Mouse (Mus musculus): ENCODE results near the gene Lrsam1. TPM values are rescaled to one million over a fixed set of nuclear protein-coding genes. Genes with fewer than 3 reads are reported as not detected.

Lrsam1 gene
- total and polyA plus RNA-seq, 2 experiments from 2014 or later = 5.4 to 12.0 TPM

GRCm38 (mm10) chr2:32954581-32954980 is 6.8 kb downstream of the Lrsam1 start:
- no peak for ATAC-seq (ENCODE audit: insufficient read depth, low read depth)
- H3K36me3 ChIP-seq (replicated peaks; ENCODE audit: control insufficient read depth, insufficient read depth, low read length) = peaks cover 45% of the 10 kb centered on the region
- WGBS = 87% methylated on average over 2 of the region's 2 CpGs

GRCm38 (mm10) chr2:32947454-32947853 is 14.0 kb downstream of the Lrsam1 start:
- ATAC-seq (ENCODE audit: insufficient read depth, low read depth) (no peak), DNase-seq (ENCODE audit: low spot score) (no peak)
- Histone ChIP-seq H3K27me3 (ENCODE audit: control insufficient read depth, insufficient read depth, low read length) (no peaks in the 10 kb centered on the region), H3K4me2 (ENCODE audit: low read depth, low read length) (no peak overlapping the region), H3K9me3 (replicated peaks; ENCODE audit: control insufficient read depth, low read length) (no peaks in the 10 kb centered on the region), H3K4me3 (ENCODE audit: low read depth, low read length) (no peak overlapping the region), H3K36me3 (replicated peaks; ENCODE audit: control insufficient read depth, insufficient read depth, low read length) (peaks cover 59% of the 10 kb centered on the region), H3K4me1 (ENCODE audit: control insufficient read depth, insufficient read depth) (no peaks in the 10 kb centered on the region), H3K9ac (replicated peaks; ENCODE audit: low read depth, low read length) (no peak overlapping the region), H3K27ac (ENCODE audit: low read depth) (no peak overlapping the region)
- WGBS = 85% methylated on average over 11 of the region's 11 CpGs
- TF ChIP-seq EP300 (IDR thresholded peaks at IDR 0.05; ENCODE audit: low read depth) (no peak), CTCF (IDR thresholded peaks at IDR 0.05; ENCODE audit: low read depth) (no peak)

More at GRCm38 (mm10) chr2:32954581-32954980, 6.8 kb downstream of the Lrsam1 start:
- TF ChIP-seq CTCF (IDR thresholded peaks at IDR 0.05; ENCODE audit: low read depth) = no peak
- TF ChIP-seq EP300 (IDR thresholded peaks at IDR 0.05; ENCODE audit: low read depth) = no peak
- Histone ChIP-seq H3K4me1 (ENCODE audit: control insufficient read depth, insufficient read depth) (no peaks in the 10 kb centered on the region), H3K27me3 (ENCODE audit: control insufficient read depth, insufficient read depth, low read length) (no peaks in the 10 kb centered on the region), H3K27ac (ENCODE audit: low read depth) (no peak overlapping the region), H3K9ac (replicated peaks; ENCODE audit: low read depth, low read length) (no peak overlapping the region), H3K4me3 (ENCODE audit: low read depth, low read length) (no peak overlapping the region), H3K4me2 (ENCODE audit: low read depth, low read length) (no peak overlapping the region), H3K9me3 (replicated peaks; ENCODE audit: control insufficient read depth, low read length) (no peaks in the 10 kb centered on the region)
- no peak for DNase-seq (ENCODE audit: low spot score)

GRCm38 (mm10) chr2:32940483-32940882 is 20.9 kb downstream of the Lrsam1 start:
- no peaks in the 10 kb centered on the region for H3K9me3 ChIP-seq (replicated peaks; ENCODE audit: control insufficient read depth, low read length)
- TF ChIP-seq CTCF (IDR thresholded peaks at IDR 0.05; ENCODE audit: low read depth) (no peak), EP300 (IDR thresholded peaks at IDR 0.05; ENCODE audit: low read depth) (no peak)
- ATAC-seq (ENCODE audit: insufficient read depth, low read depth) (no peak), DNase-seq (ENCODE audit: low spot score) (no peak)
- no peak overlapping the region for H3K4me3 ChIP-seq (ENCODE audit: low read depth, low read length)
- peaks cover 80% of the 10 kb centered on the region for H3K36me3 ChIP-seq (replicated peaks; ENCODE audit: control insufficient read depth, insufficient read depth, low read length)
- no peak overlapping the region for H3K4me2 ChIP-seq (ENCODE audit: low read depth, low read length)
- H3K4me1 ChIP-seq (ENCODE audit: control insufficient read depth, insufficient read depth) = no peaks in the 10 kb centered on the region
- no peaks in the 10 kb centered on the region for H3K27me3 ChIP-seq (ENCODE audit: control insufficient read depth, insufficient read depth, low read length)
- WGBS = 96% methylated on average over 4 of the region's 4 CpGs
- H3K9ac ChIP-seq (replicated peaks; ENCODE audit: low read depth, low read length) = no peak overlapping the region
- H3K27ac ChIP-seq (ENCODE audit: low read depth) = no peak overlapping the region

GRCm38 (mm10) chr2:32939418-32939817 is 22.0 kb downstream of the Lrsam1 start:
- DNase-seq (ENCODE audit: low spot score) = no peak

GRCm38 (mm10) chr2:32938741-32939140 is 22.7 kb downstream of the Lrsam1 start:
- 80% methylated on average over 5 of the region's 5 CpGs for WGBS
- no peak for TF ChIP-seq EP300 (IDR thresholded peaks at IDR 0.05; ENCODE audit: low read depth)
- no peak for TF ChIP-seq CTCF (IDR thresholded peaks at IDR 0.05; ENCODE audit: low read depth)
- Histone ChIP-seq H3K4me3 (ENCODE audit: low read depth, low read length) (no peak overlapping the region), H3K36me3 (replicated peaks; ENCODE audit: control insufficient read depth, insufficient read depth, low read length) (peaks cover 76% of the 10 kb centered on the region), H3K27me3 (ENCODE audit: control insufficient read depth, insufficient read depth, low read length) (no peaks in the 10 kb centered on the region), H3K4me1 (ENCODE audit: control insufficient read depth, insufficient read depth) (no peaks in the 10 kb centered on the region), H3K9me3 (replicated peaks; ENCODE audit: control insufficient read depth, low read length) (no peaks in the 10 kb centered on the region), H3K9ac (replicated peaks; ENCODE audit: low read depth, low read length) (no peak overlapping the region), H3K4me2 (ENCODE audit: low read depth, low read length) (no peak overlapping the region), H3K27ac (ENCODE audit: low read depth) (no peak overlapping the region)
- ATAC-seq (ENCODE audit: insufficient read depth, low read depth) (no peak), DNase-seq (ENCODE audit: low spot score) (no peak)

More at GRCm38 (mm10) chr2:32939418-32939817, 22.0 kb downstream of the Lrsam1 start:
- Histone ChIP-seq H3K4me1 (ENCODE audit: control insufficient read depth, insufficient read depth) (no peaks in the 10 kb centered on the region), H3K36me3 (replicated peaks; ENCODE audit: control insufficient read depth, insufficient read depth, low read length) (peaks cover 80% of the 10 kb centered on the region), H3K9ac (replicated peaks; ENCODE audit: low read depth, low read length) (no peak overlapping the region), H3K27me3 (ENCODE audit: control insufficient read depth, insufficient read depth, low read length) (no peaks in the 10 kb centered on the region), H3K9me3 (replicated peaks; ENCODE audit: control insufficient read depth, low read length) (no peaks in the 10 kb centered on the region), H3K4me2 (ENCODE audit: low read depth, low read length) (no peak overlapping the region), H3K4me3 (ENCODE audit: low read depth, low read length) (no peak overlapping the region), H3K27ac (ENCODE audit: low read depth) (no peak overlapping the region)
- ATAC-seq (ENCODE audit: insufficient read depth, low read depth) = no peak
- TF ChIP-seq EP300 (IDR thresholded peaks at IDR 0.05; ENCODE audit: low read depth) (no peak), CTCF (IDR thresholded peaks at IDR 0.05; ENCODE audit: low read depth) (peak; percentile 46)
- WGBS = 79% methylated on average over 5 of the region's 5 CpGs

- Histone ChIP-seq H3K36me3 (replicated peaks; ENCODE audit: control insufficient read depth, insufficient read depth, low read length) (peaks cover 45% of the 10 kb centered on the region), H3K4me2 (ENCODE audit: low read depth, low read length) (no peak overlapping the region), H3K4me1 (ENCODE audit: control insufficient read depth, insufficient read depth) (no peaks in the 10 kb centered on the region), H3K9ac (replicated peaks; ENCODE audit: low read depth, low read length) (no peak overlapping the region), H3K27me3 (ENCODE audit: control insufficient read depth, insufficient read depth, low read length) (no peaks in the 10 kb centered on the region), H3K27ac (ENCODE audit: low read depth) (no peak overlapping the region), H3K9me3 (replicated peaks; ENCODE audit: control insufficient read depth, low read length) (no peaks in the 10 kb centered on the region), H3K4me3 (ENCODE audit: low read depth, low read length) (no peak overlapping the region)
- no peak for TF ChIP-seq EP300 (IDR thresholded peaks at IDR 0.05; ENCODE audit: low read depth)
- no peak for TF ChIP-seq CTCF (IDR thresholded peaks at IDR 0.05; ENCODE audit: low read depth)
- 73% methylated on average over 7 of the region's 7 CpGs for WGBS
- no peak for DNase-seq (ENCODE audit: low spot score)
- ATAC-seq (ENCODE audit: insufficient read depth, low read depth) = no peak
These were observed 29.7 kb downstream of the Lrsam1 start for GRCm38 (mm10) chr2:32931730-32932129.

Data from heart, postnatal 0 days (tissue).